Mouse (Mus musculus) c-Kit-positive CD71-positive TER-119-positive erythroid progenitor cells, embryonic 14.5 days (primary cell): ENCODE measurements around the gene Sel1l2.

ENCODE experiments used
- DNase-seq: peaks from one replicate; pipeline ENCODE4 v3.0.0-alpha.2; 2013; ENCODE audit warnings: low spot score

Gene Sel1l2

GRCm38 (mm10) chr2:140389525-140389924, at the start of gene Sel1l2:
Gene Sel1l2, minus strand, starts transcription at chr2:140389706.
- no peak for DNase-seq

- DNase-seq = no peak
Measured at GRCm38 (mm10) chr2:140439081-140439480, 49.6 kb upstream of the Sel1l2 start.

- DNase-seq = peak; percentile 59
Measured at GRCm38 (mm10) chr2:140427283-140427682, 37.8 kb upstream of the Sel1l2 start.

- no peak for DNase-seq
Measured at GRCm38 (mm10) chr2:140425844-140426243, 36.3 kb upstream of the Sel1l2 start.

- no peak for DNase-seq
Measured at GRCm38 (mm10) chr2:140395744-140396231, 6.3 kb upstream of the Sel1l2 start.

- DNase-seq = peak; percentile 94
Measured at GRCm38 (mm10) chr2:140395179-140395578, 5.7 kb upstream of the Sel1l2 start, which contains the start of gene Macrod2. Gene Macrod2, plus strand, starts transcription at chr2:140395309.

- DNase-seq = no peak
Measured at GRCm38 (mm10) chr2:140364804-140365203, 24.7 kb downstream of the Sel1l2 start.

- DNase-seq = no peak
Measured at GRCm38 (mm10) chr2:140359905-140360304, 29.6 kb downstream of the Sel1l2 start.

- no peak for DNase-seq
Measured at GRCm38 (mm10) chr2:140342394-140342793, 47.1 kb downstream of the Sel1l2 start.

GRCm38 (mm10) chr2:140330508-140331306, 58.8 kb downstream of the Sel1l2 start:
- no peak for DNase-seq

- DNase-seq = no peak
Measured at GRCm38 (mm10) chr2:140302976-140303708, 86.4 kb downstream of the Sel1l2 start.

GRCm38 (mm10) chr2:140297155-140297554, 92.4 kb downstream of the Sel1l2 start:
- no peak for DNase-seq

- DNase-seq = no peak
Measured at GRCm38 (mm10) chr2:140293820-140294219, 95.7 kb downstream of the Sel1l2 start.

GRCm38 (mm10) chr2:140280808-140281207, 108.7 kb downstream of the Sel1l2 start:
- no peak for DNase-seq

- no peak for DNase-seq
Measured at GRCm38 (mm10) chr2:140255595-140256141, 133.8 kb downstream of the Sel1l2 start.

- DNase-seq = no peak
Measured at GRCm38 (mm10) chr2:140254256-140254655, 135.2 kb downstream of the Sel1l2 start.

- no peak for DNase-seq
Measured at GRCm38 (mm10) chr2:140243105-140243504, 146.4 kb downstream of the Sel1l2 start.

GRCm38 (mm10) chr2:140242398-140242797, 147.1 kb downstream of the Sel1l2 start:
- no peak for DNase-seq

GRCm38 (mm10) chr2:140237245-140237644, 152.3 kb downstream of the Sel1l2 start:
- no peak for DNase-seq

- no peak for DNase-seq
Measured at GRCm38 (mm10) chr2:140230295-140230694, 159.2 kb downstream of the Sel1l2 start.

- DNase-seq = no peak
Measured at GRCm38 (mm10) chr2:140220325-140220724, 169.2 kb downstream of the Sel1l2 start.

GRCm38 (mm10) chr2:140215965-140216364, 173.5 kb downstream of the Sel1l2 start:
- no peak for DNase-seq

GRCm38 (mm10) chr2:140215415-140215814, 174.1 kb downstream of the Sel1l2 start:
- DNase-seq = no peak
